Mouse (Mus musculus): ENCODE measurements around the gene Cog5. TPM values are rescaled to one million over a fixed set of nuclear protein-coding genes. Genes with fewer than 3 reads are reported as not detected.

The Cog5 gene
- polyA plus RNA-seq, 2 experiments: 36.9 to 39.1 TPM

- Histone ChIP-seq H3K27ac (replicated peaks; ENCODE audit: low read depth, low read length) (no peak overlapping the region), H3K9ac (ENCODE audit: low read depth, low read length, severe bottlenecking) (no peak overlapping the region), H3K27me3 (ENCODE audit: control insufficient read depth, insufficient read depth, low read length) (no peaks in the 10 kb centered on the region), H3K4me2 (replicated peaks; ENCODE audit: low read depth, low read length, severe bottlenecking) (peak overlapping the region; percentile 33), H3K4me3 (replicated peaks; ENCODE audit: low read length) (peak overlapping the region; percentile 87), H3K9me3 (ENCODE audit: control insufficient read depth, low read length) (no peaks in the 10 kb centered on the region), H3K4me1 (ENCODE audit: control insufficient read depth, insufficient read depth, low read length) (peaks cover 4% of the 10 kb centered on the region; the same call in 1 of the 2 replicates), H3K36me3 (ENCODE audit: control insufficient read depth, insufficient read depth, low read length) (peaks cover 8% of the 10 kb centered on the region; the same call in 1 of the 2 replicates)
- WGBS: 80% methylated on average over 5 of the region's 5 CpGs
- DNase-seq (ENCODE audit: low spot score) (no peak), ATAC-seq (ENCODE audit: low FRiP score, low read depth) (no peak)
- TF ChIP-seq POLR2A (IDR thresholded peaks at IDR 0.05; ENCODE audit: borderline replicate concordance, extremely low read depth, insufficient read depth, insufficient read length): no peak
Measured at GRCm38 (mm10) chr12:31653611-31654010, 1.1 kb upstream of the Cog5 start.

GRCm38 (mm10) chr12:31654965-31655477 lies 352 bp downstream of the Cog5 start:
- ATAC-seq (ENCODE audit: low FRiP score, low read depth) (peak; percentile 72), DNase-seq (ENCODE audit: low spot score) (no peak)
- Histone ChIP-seq H3K4me3 (replicated peaks; ENCODE audit: low read length) (peak overlapping the region; percentile 87), H3K27ac (replicated peaks; ENCODE audit: low read depth, low read length) (peak overlapping the region; percentile 91), H3K4me1 (ENCODE audit: control insufficient read depth, insufficient read depth, low read length) (peaks cover 4% of the 10 kb centered on the region; the same call in 1 of the 2 replicates), H3K36me3 (ENCODE audit: control insufficient read depth, insufficient read depth, low read length) (no peaks in the 10 kb centered on the region), H3K4me2 (replicated peaks; ENCODE audit: low read depth, low read length, severe bottlenecking) (peak overlapping the region; percentile 65), H3K9me3 (ENCODE audit: control insufficient read depth, low read length) (no peaks in the 10 kb centered on the region), H3K9ac (ENCODE audit: low read depth, low read length, severe bottlenecking) (peak overlapping the region; percentile 89), H3K27me3 (ENCODE audit: control insufficient read depth, insufficient read depth, low read length) (no peaks in the 10 kb centered on the region)
- TF ChIP-seq POLR2A (IDR thresholded peaks at IDR 0.05; ENCODE audit: borderline replicate concordance, extremely low read depth, insufficient read depth, insufficient read length): no peak
- under 1% methylated on average over 29 of the region's 29 CpGs for WGBS

- ATAC-seq (ENCODE audit: low FRiP score, low read depth): no peak
- Histone ChIP-seq H3K9me3 (ENCODE audit: control insufficient read depth, low read length) (no peaks in the 10 kb centered on the region), H3K36me3 (ENCODE audit: control insufficient read depth, insufficient read depth, low read length) (peaks cover 3% of the 10 kb centered on the region; the same call in 1 of the 2 replicates), H3K4me1 (ENCODE audit: control insufficient read depth, insufficient read depth, low read length) (peaks cover 4% of the 10 kb centered on the region; the same call in 1 of the 2 replicates), H3K27ac (replicated peaks; ENCODE audit: low read depth, low read length) (no peak overlapping the region), H3K27me3 (ENCODE audit: control insufficient read depth, insufficient read depth, low read length) (no peaks in the 10 kb centered on the region), H3K4me2 (replicated peaks; ENCODE audit: low read depth, low read length, severe bottlenecking) (no peak overlapping the region), H3K9ac (ENCODE audit: low read depth, low read length, severe bottlenecking) (no peak overlapping the region), H3K4me3 (replicated peaks; ENCODE audit: low read length) (no peak overlapping the region)
- no peak for TF ChIP-seq POLR2A (IDR thresholded peaks at IDR 0.05; ENCODE audit: borderline replicate concordance, extremely low read depth, insufficient read depth, insufficient read length)
- WGBS: 99% methylated on average over 2 of the region's 2 CpGs
- no peak for DNase-seq (ENCODE audit: low spot score)
Measured at GRCm38 (mm10) chr12:31656841-31657240, 2.2 kb downstream of the Cog5 start.

DNA sequence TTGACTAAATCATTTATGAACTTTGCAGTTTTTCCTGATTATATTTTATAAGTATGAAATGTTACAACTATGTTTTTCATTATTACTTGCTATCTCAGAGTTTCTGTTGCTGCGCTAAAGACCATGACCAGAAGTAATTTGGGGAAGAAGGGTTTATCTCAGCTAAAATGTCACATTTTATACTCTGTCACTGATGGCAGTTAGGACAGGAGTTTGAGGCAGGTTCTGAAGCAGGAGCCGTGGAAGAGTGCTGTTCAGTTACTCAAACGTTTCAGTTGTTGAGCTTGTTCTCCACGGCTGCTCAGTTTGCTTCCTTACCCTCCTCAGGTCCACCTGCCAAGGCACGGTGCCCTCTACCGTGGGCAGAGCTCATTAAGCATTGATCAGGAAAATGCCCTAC lies 11.3 kb downstream of the Cog5 start:
- ATAC-seq (ENCODE audit: low FRiP score, low read depth) (no peak), DNase-seq (ENCODE audit: low spot score) (no peak)
- WGBS: 75% methylated on average over 6 of the region's 6 CpGs
- no peak overlapping the region for H3K4me2 ChIP-seq (replicated peaks; ENCODE audit: low read depth, low read length, severe bottlenecking)
- no peaks in the 10 kb centered on the region for H3K9me3 ChIP-seq (ENCODE audit: control insufficient read depth, low read length)
- no peak overlapping the region for H3K27ac ChIP-seq (replicated peaks; ENCODE audit: low read depth, low read length)
- no peaks in the 10 kb centered on the region for H3K27me3 ChIP-seq (ENCODE audit: control insufficient read depth, insufficient read depth, low read length)
- no peak overlapping the region for H3K9ac ChIP-seq (ENCODE audit: low read depth, low read length, severe bottlenecking)
- H3K36me3 ChIP-seq (ENCODE audit: control insufficient read depth, insufficient read depth, low read length): peaks cover 60% of the 10 kb centered on the region
- H3K4me3 ChIP-seq (replicated peaks; ENCODE audit: low read length): no peak overlapping the region
- no peak for TF ChIP-seq POLR2A (IDR thresholded peaks at IDR 0.05; ENCODE audit: borderline replicate concordance, extremely low read depth, insufficient read depth, insufficient read length)
- H3K4me1 ChIP-seq (ENCODE audit: control insufficient read depth, insufficient read depth, low read length): no peaks in the 10 kb centered on the region

DNA sequence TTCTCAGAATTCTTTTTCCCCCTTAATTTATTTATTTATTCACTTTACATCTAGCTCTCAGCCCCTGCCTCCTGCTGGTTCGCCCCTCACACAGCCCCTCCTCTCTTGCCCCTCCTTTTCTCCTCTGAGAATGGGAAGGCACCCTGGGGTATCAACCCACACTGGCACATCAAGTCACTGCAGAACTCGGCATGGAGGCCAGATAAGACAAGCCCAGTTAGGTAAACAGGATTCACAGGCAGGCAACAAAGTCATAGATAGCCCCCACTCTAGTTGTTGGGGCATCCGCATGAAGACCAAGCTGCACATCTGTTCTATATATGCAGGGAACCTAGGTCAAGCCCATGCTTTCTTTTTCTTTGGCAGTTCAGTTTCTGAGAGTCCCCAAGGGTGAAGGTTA lies 12.5 kb downstream of the Cog5 start:
- H3K9ac ChIP-seq (ENCODE audit: low read depth, low read length, severe bottlenecking): no peak overlapping the region
- TF ChIP-seq POLR2A (IDR thresholded peaks at IDR 0.05; ENCODE audit: borderline replicate concordance, extremely low read depth, insufficient read depth, insufficient read length): no peak
- no peaks in the 10 kb centered on the region for H3K4me1 ChIP-seq (ENCODE audit: control insufficient read depth, insufficient read depth, low read length)
- WGBS: 71% methylated on average over 3 of the region's 3 CpGs
- H3K36me3 ChIP-seq (ENCODE audit: control insufficient read depth, insufficient read depth, low read length): peaks cover 63% of the 10 kb centered on the region
- H3K27ac ChIP-seq (replicated peaks; ENCODE audit: low read depth, low read length): no peak overlapping the region
- DNase-seq (ENCODE audit: low spot score) (no peak), ATAC-seq (ENCODE audit: low FRiP score, low read depth) (no peak)
- H3K27me3 ChIP-seq (ENCODE audit: control insufficient read depth, insufficient read depth, low read length): no peaks in the 10 kb centered on the region
- no peak overlapping the region for H3K4me2 ChIP-seq (replicated peaks; ENCODE audit: low read depth, low read length, severe bottlenecking)
- H3K4me3 ChIP-seq (replicated peaks; ENCODE audit: low read length): no peak overlapping the region
- no peaks in the 10 kb centered on the region for H3K9me3 ChIP-seq (ENCODE audit: control insufficient read depth, low read length)
